Mouse (Mus musculus) embryonic facial prominence, embryonic 12.5 days (tissue): ENCODE data around the gene Ppp1r14d. TPM values are rescaled to one million over a fixed set of nuclear protein-coding genes. Genes with fewer than 3 reads are reported as not detected.

Source experiments
- ATAC-seq: fragments of 200-750 bp; cut with Nextera tagmentation; 2 replicates; pipeline ENCODE4 v1.8.0; 2017; ENCODE audit not compliant: insufficient number of reproducible peaks, insufficient read depth, low FRiP score, low TSS enrichment
- H3K27ac ChIP-seq: fragments of 300-500 bp; sonication (generic); 2 replicates; pipeline ENCODE4 v1.5.1; 2016; ENCODE audit warnings: mild to moderate bottlenecking
- H3K27me3 ChIP-seq: fragments of 300-500 bp; sonication (generic); 2 replicates; pipeline ENCODE4 v1.6.1; 2016; ENCODE audit warnings: mild to moderate bottlenecking, moderate library complexity
- H3K36me3 ChIP-seq: fragments of 300-500 bp; sonication (generic); 2 replicates; pipeline ENCODE4 v1.6.1; 2016; ENCODE audit warnings: mild to moderate bottlenecking
- H3K4me1 ChIP-seq: fragments of 300-500 bp; sonication (generic); 2 replicates; pipeline ENCODE4 v1.6.1; 2016
- H3K4me2 ChIP-seq: fragments of 300-500 bp; sonication (generic); replicated peaks from 2 replicates; pipeline ENCODE4 v1.6.1; 2016; ENCODE audit warnings: mild to moderate bottlenecking, moderate library complexity
- H3K4me3 ChIP-seq: fragments of 300-500 bp; sonication (generic); 2 replicates; pipeline ENCODE4 v1.5.1; 2016; ENCODE audit warnings: mild to moderate bottlenecking
- H3K9ac ChIP-seq: fragments of 300-500 bp; sonication (generic); 2 replicates; pipeline ENCODE4 v1.6.1; 2016; ENCODE audit warnings: mild to moderate bottlenecking, moderate library complexity
- H3K9me3 ChIP-seq: fragments of 300-500 bp; sonication (generic); 2 replicates; pipeline ENCODE4 v1.6.1; 2016; ENCODE audit warnings: mild to moderate bottlenecking, moderate library complexity
- WGBS: fragments of 180-500 bp; shearing (Covaris S2); methylation state at CpG from one replicate; pipeline ENCODE4 v1.1.7; 2016; 5-methylcytosine and 5-hydroxymethylcytosine counted together
- polyA plus RNA-seq: library from polyadenylated mRNA; unstranded; fragments of >200 nt; fragmentation: Nextera tagmentation; extraction: Ambion mirVana; gene quantifications from 2 replicates; pipeline ENCODE4 v1.2.1, GENCODE M21; 2016

Gene Ppp1r14d
- 0.28 TPM in 1 of 2 replicates, not detected in the other for polyA plus RNA-seq

GRCm38 (mm10) chr2:119229775-119230704 is at the start of gene Ppp1r14d:
Gene Ppp1r14d, minus strand, starts transcription at chr2:119229906.
- Histone ChIP-seq H3K27ac (no peak within 1 kb of the TSS), H3K9ac (no peak within 1 kb of the TSS), H3K9me3 (no peaks in the 10 kb centered on the region), H3K36me3 (no peaks in the 10 kb centered on the region), H3K4me3 (no peak within 1 kb of the TSS), H3K27me3 (peaks cover 6% of the 10 kb centered on the region; the same call in 1 of the 2 replicates), H3K4me2 (no peak within 1 kb of the TSS), H3K4me1 (no peaks in the 10 kb centered on the region)
- WGBS = 65% methylated on average over 6 of the region's 6 CpGs
- ATAC-seq = no peak

DNA sequence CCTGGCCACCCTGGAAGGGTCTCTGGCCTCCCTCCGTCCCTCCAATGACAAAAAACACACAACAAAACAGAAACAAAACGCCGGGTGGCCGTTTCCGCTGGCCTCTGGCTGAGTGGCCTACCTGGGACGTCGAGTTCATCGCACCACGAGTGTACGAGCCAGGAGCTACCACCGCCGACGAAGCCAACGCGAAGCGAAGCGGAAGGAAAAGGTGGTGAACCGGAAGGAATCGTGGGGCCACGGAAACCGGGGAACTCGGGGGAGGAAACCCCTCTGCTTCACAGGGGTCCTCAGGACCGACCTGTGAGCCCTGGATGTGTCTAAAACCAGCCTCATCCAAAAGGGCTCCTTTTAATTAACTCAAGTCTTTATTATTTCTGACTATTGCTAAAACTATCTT is 48.1 kb upstream of the Ppp1r14d start:
- Histone ChIP-seq H3K27me3 (no peaks in the 10 kb centered on the region), H3K9me3 (no peaks in the 10 kb centered on the region), H3K9ac (no peak overlapping the region), H3K4me1 (no peaks in the 10 kb centered on the region), H3K4me2 (no peak overlapping the region), H3K4me3 (no peak overlapping the region), H3K36me3 (no peaks in the 10 kb centered on the region), H3K27ac (no peak overlapping the region)
- WGBS = 89% methylated on average over 23 of the region's 23 CpGs
- no peak for ATAC-seq

DNA sequence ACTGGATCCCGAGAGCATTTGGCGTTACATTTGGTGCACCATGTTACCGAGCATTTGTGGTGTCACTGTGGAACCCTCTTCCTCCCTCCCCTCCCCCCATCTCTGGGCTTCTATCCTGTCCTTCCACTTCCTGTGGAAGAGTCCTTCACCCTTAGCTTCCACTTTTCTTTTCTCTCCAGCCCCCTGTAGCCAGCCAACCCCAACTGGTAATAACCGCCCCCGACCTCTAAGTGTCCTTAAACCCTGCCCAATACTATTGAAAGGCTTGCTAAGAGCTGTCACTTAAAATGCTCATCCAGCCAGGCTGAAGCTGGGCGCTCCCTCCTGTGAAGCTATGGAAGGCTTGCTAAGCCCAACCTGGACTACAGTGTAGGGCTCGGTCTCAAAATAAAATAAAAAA is 47.2 kb upstream of the Ppp1r14d start:
- Histone ChIP-seq H3K4me2 (no peak overlapping the region), H3K4me1 (no peaks in the 10 kb centered on the region), H3K27me3 (no peaks in the 10 kb centered on the region), H3K4me3 (no peak overlapping the region), H3K36me3 (no peaks in the 10 kb centered on the region), H3K9ac (no peak overlapping the region), H3K27ac (no peak overlapping the region), H3K9me3 (no peaks in the 10 kb centered on the region)
- 80% methylated on average over 7 of the region's 7 CpGs for WGBS
- ATAC-seq = no peak

- 83% methylated on average over 1 of the region's 1 CpGs for WGBS
- Histone ChIP-seq H3K27me3 (peaks cover 19% of the 10 kb centered on the region), H3K4me1 (0 out of 2 replicates have a peak, but pooled peaks cover 3% of the 10 kb centered on the region), H3K4me2 (no peak overlapping the region), H3K4me3 (no peak overlapping the region), H3K9ac (no peak overlapping the region), H3K27ac (no peak overlapping the region), H3K9me3 (no peaks in the 10 kb centered on the region), H3K36me3 (no peaks in the 10 kb centered on the region)
- ATAC-seq = no peak
Measured at GRCm38 (mm10) chr2:119274126-119274525, 44.4 kb upstream of the Ppp1r14d start.

- WGBS = 1% methylated on average over 49 of the region's 49 CpGs
- Histone ChIP-seq H3K9me3 (no peaks in the 10 kb centered on the region), H3K4me1 (0 out of 2 replicates have a peak, but pooled peaks cover 3% of the 10 kb centered on the region), H3K9ac (peak within 1 kb of the TSS; percentile 46), H3K4me2 (peak within 1 kb of the TSS; percentile 96), H3K27me3 (peaks cover 25% of the 10 kb centered on the region), H3K36me3 (no peaks in the 10 kb centered on the region), H3K4me3 (peak within 1 kb of the TSS; percentile 57), H3K27ac (0 out of 2 replicates have a peak within 1 kb of the TSS, but pooled peaks have one; percentile 11)
- ATAC-seq = peak; percentile 75
Measured at GRCm38 (mm10) chr2:119270643-119271331, 41.1 kb upstream of the Ppp1r14d start, which contains the start of gene Rhov. Gene Rhov, minus strand, starts transcription at chr2:119271272.

- H3K27me3 ChIP-seq = peaks cover 25% of the 10 kb centered on the region
- no peak for ATAC-seq
- no peak overlapping the region for H3K9ac ChIP-seq
- no peaks in the 10 kb centered on the region for H3K9me3 ChIP-seq
- no peak overlapping the region for H3K27ac ChIP-seq
- no peaks in the 10 kb centered on the region for H3K36me3 ChIP-seq
- WGBS = 44% methylated on average over 9 of the region's 9 CpGs
- peak overlapping the region; percentile 57 for H3K4me3 ChIP-seq
- peak overlapping the region; percentile 96 for H3K4me2 ChIP-seq
- 0 out of 2 replicates have a peak, but pooled peaks cover 3% of the 10 kb centered on the region for H3K4me1 ChIP-seq
Measured at GRCm38 (mm10) chr2:119270286-119270642, 40.6 kb upstream of the Ppp1r14d start.

- no peak overlapping the region for H3K27ac ChIP-seq
Measured at GRCm38 (mm10) chr2:119263813-119264212, 34.1 kb upstream of the Ppp1r14d start.

GRCm38 (mm10) chr2:119262978-119263377 is 33.3 kb upstream of the Ppp1r14d start:
- Histone ChIP-seq H3K27me3 (no peaks in the 10 kb centered on the region), H3K4me1 (peaks cover 7% of the 10 kb centered on the region; the same call in 1 of the 2 replicates), H3K36me3 (no peaks in the 10 kb centered on the region), H3K9ac (peak overlapping the region; percentile 15; the same call in 1 of the 2 replicates), H3K27ac (no peak overlapping the region), H3K4me2 (no peak overlapping the region), H3K9me3 (no peaks in the 10 kb centered on the region), H3K4me3 (no peak overlapping the region)
- WGBS = 11% methylated on average over 8 of the region's 8 CpGs
- ATAC-seq = no peak

More at GRCm38 (mm10) chr2:119263813-119264212, 34.1 kb upstream of the Ppp1r14d start:
- peaks cover 7% of the 10 kb centered on the region; the same call in 1 of the 2 replicates for H3K4me1 ChIP-seq
- 80% methylated on average over 5 of the region's 5 CpGs for WGBS
- no peak for ATAC-seq
- H3K4me3 ChIP-seq = no peak overlapping the region
- H3K9ac ChIP-seq = no peak overlapping the region
- H3K4me2 ChIP-seq = no peak overlapping the region
- H3K9me3 ChIP-seq = no peaks in the 10 kb centered on the region
- peaks cover 3% of the 10 kb centered on the region for H3K27me3 ChIP-seq
- H3K36me3 ChIP-seq = no peaks in the 10 kb centered on the region

GRCm38 (mm10) chr2:119261326-119261725 is 31.6 kb upstream of the Ppp1r14d start:
- Histone ChIP-seq H3K4me3 (no peak overlapping the region), H3K27ac (no peak overlapping the region), H3K9ac (no peak overlapping the region), H3K9me3 (no peaks in the 10 kb centered on the region), H3K27me3 (no peaks in the 10 kb centered on the region), H3K4me2 (no peak overlapping the region), H3K4me1 (peaks cover 7% of the 10 kb centered on the region; the same call in 1 of the 2 replicates), H3K36me3 (no peaks in the 10 kb centered on the region)
- 52% methylated on average over 2 of the region's 2 CpGs for WGBS
- ATAC-seq = no peak

- Histone ChIP-seq H3K9me3 (no peaks in the 10 kb centered on the region), H3K36me3 (no peaks in the 10 kb centered on the region), H3K27me3 (peaks cover 1% of the 10 kb centered on the region), H3K27ac (no peak overlapping the region), H3K9ac (no peak overlapping the region), H3K4me1 (peaks cover 7% of the 10 kb centered on the region; the same call in 1 of the 2 replicates), H3K4me2 (no peak overlapping the region), H3K4me3 (no peak overlapping the region)
- WGBS = 80% methylated on average over 1 of the region's 1 CpGs
- ATAC-seq = no peak
Measured at GRCm38 (mm10) chr2:119260518-119260917, 30.8 kb upstream of the Ppp1r14d start.

GRCm38 (mm10) chr2:119254976-119255375 is 25.3 kb upstream of the Ppp1r14d start:
- H3K9ac ChIP-seq = no peak overlapping the region

More at GRCm38 (mm10) chr2:119254976-119255375, 25.3 kb upstream of the Ppp1r14d start:
- peaks cover 19% of the 10 kb centered on the region for H3K27me3 ChIP-seq
- H3K4me2 ChIP-seq = no peak overlapping the region
- no peak overlapping the region for H3K4me3 ChIP-seq
- no peak for ATAC-seq
- no peaks in the 10 kb centered on the region for H3K9me3 ChIP-seq
- 13% methylated on average over 7 of the region's 7 CpGs for WGBS
- H3K4me1 ChIP-seq = no peaks in the 10 kb centered on the region
- H3K36me3 ChIP-seq = no peaks in the 10 kb centered on the region
- H3K27ac ChIP-seq = no peak overlapping the region
